Comparison of ENCODE assay signal across 12 mouse cellular contexts in genomic region chr11:59397536-59398371, GRCm38 (mm10). TPM values are rescaled to one million over a fixed set of nuclear protein-coding genes. Genes with fewer than 3 reads are reported as not detected.
DNase-seq lines count a peak whose midpoint lies in the region; ATAC-seq lines count a peak whose summit lies in the region.
"Had no signal": no experiment of that assay in that cellular context is flagged by ENCODE, and none has a peak within 500 bp of the region (broad histone marks: within the 10 kb centered on the region; RNA-seq: fewer than 3 reads in every experiment).

No protein-coding gene starts in this region.

- peak overlapping the region; percentile 53; the same call in 1 of the 2 replicates for H3K27ac ChIP-seq in midbrain, embryonic 10.5 days (replicated peaks)
- no peak overlapping the region for H3K27ac ChIP-seq in midbrain, embryonic 14.5 days (replicated peaks; ENCODE audit: low read depth, low read length)
- H3K27ac ChIP-seq in liver, embryonic 13.5 days = no peak overlapping the region
- H3K27ac ChIP-seq: midbrain, embryonic 15.5 days had no signal

- WGBS in midbrain, embryonic 10.5 days = 61% methylated on average over 22 of the region's 22 CpGs
- 71% methylated on average over 22 of the region's 22 CpGs for WGBS in midbrain, embryonic 14.5 days
- 13% methylated on average over 22 of the region's 22 CpGs for WGBS in liver, embryonic 13.5 days (ENCODE audit: insufficient replicate concordance)

- peaks cover 17% of the 10 kb centered on the region for H3K4me1 ChIP-seq in midbrain, embryonic 10.5 days
- H3K4me1 ChIP-seq in midbrain, embryonic 14.5 days (ENCODE audit: control insufficient read depth, insufficient read depth, low read length) = no peaks in the 10 kb centered on the region
- H3K4me1 ChIP-seq in liver, embryonic 13.5 days (replicated peaks) = peaks cover 19% of the 10 kb centered on the region

- no peaks in the 10 kb centered on the region for H3K36me3 ChIP-seq in midbrain, embryonic 10.5 days
- peaks cover 4% of the 10 kb centered on the region; the same call in 1 of the 2 replicates for H3K36me3 ChIP-seq in midbrain, embryonic 14.5 days (ENCODE audit: control insufficient read depth, insufficient read depth, low read length)
- H3K36me3 ChIP-seq in liver, embryonic 13.5 days = 0 out of 2 replicates have a peak, but pooled peaks cover 2% of the 10 kb centered on the region
- H3K36me3 ChIP-seq: midbrain, embryonic 15.5 days had no signal

- no peaks in the 10 kb centered on the region for H3K9me3 ChIP-seq in midbrain, embryonic 10.5 days (replicated peaks)
- H3K9me3 ChIP-seq in midbrain, embryonic 14.5 days (ENCODE audit: control insufficient read depth, low read length) = no peaks in the 10 kb centered on the region
- no peaks in the 10 kb centered on the region for H3K9me3 ChIP-seq in liver, embryonic 13.5 days (replicated peaks)
- H3K9me3 ChIP-seq: midbrain, embryonic 15.5 days had no signal

- no peaks in the 10 kb centered on the region for H3K27me3 ChIP-seq in midbrain, embryonic 10.5 days (ENCODE audit: low read depth, poor library complexity, severe bottlenecking)
- H3K27me3 ChIP-seq in midbrain, embryonic 14.5 days (ENCODE audit: control insufficient read depth, insufficient read depth, low read length) = no peaks in the 10 kb centered on the region
- H3K27me3 ChIP-seq in liver, embryonic 13.5 days = no peaks in the 10 kb centered on the region
- H3K27me3 ChIP-seq: midbrain, embryonic 15.5 days had no signal

- intact Hi-C loops in left cerebral cortex, postnatal 4 days (cut with DNase I) = no loop called here

- no peak for ATAC-seq in midbrain, embryonic 14.5 days (ENCODE audit: low FRiP score, low TSS enrichment)
- peak; percentile 47; the same call in 1 of the 2 replicates for ATAC-seq in liver, embryonic 13.5 days (ENCODE audit: low read depth)
- ATAC-seq: midbrain, embryonic 15.5 days had no signal

- no peak overlapping the region for H3K4me3 ChIP-seq in midbrain, embryonic 10.5 days
- no peak overlapping the region for H3K4me3 ChIP-seq in midbrain, embryonic 14.5 days (replicated peaks; ENCODE audit: low read depth, low read length)
- no peak overlapping the region for H3K4me3 ChIP-seq in liver, embryonic 13.5 days (replicated peaks)
- H3K4me3 ChIP-seq: midbrain, embryonic 15.5 days had no signal

- peak; percentile 48 for DNase-seq in embryo, embryonic 10.5 days (ENCODE audit: low spot score)
- no peak for DNase-seq in embryo, embryonic 10 days (ENCODE audit: low spot score)
- DNase-seq in midbrain, embryonic 10.5 days (ENCODE audit: low spot score) = no peak
- no peak for DNase-seq in midbrain, embryonic 14.5 days
- no peak for DNase-seq in liver, embryonic 13.5 days
- DNase-seq in thymus, postnatal 36 days = peak; percentile 42 to 61
- DNase-seq in left cerebral cortex, postnatal 4 days = no peak
- no peak for DNase-seq in left cerebral cortex, adult 18-20 months (ENCODE audit: low spot score in 2 of 2)
- DNase-seq: cerebellum, adult 2 months; gastrocnemius, postnatal 10 days; kidney, postnatal 36 days had no signal

- no peak overlapping the region for H3K9ac ChIP-seq in midbrain, embryonic 14.5 days (replicated peaks; ENCODE audit: low read length)
- H3K9ac ChIP-seq in liver, embryonic 13.5 days = no peak overlapping the region
- H3K9ac ChIP-seq: midbrain, embryonic 15.5 days had no signal

- H3K4me2 ChIP-seq in midbrain, embryonic 14.5 days (ENCODE audit: low read length) = no peak overlapping the region
- peak overlapping the region; percentile 26 for H3K4me2 ChIP-seq in liver, embryonic 13.5 days
- H3K4me2 ChIP-seq: midbrain, embryonic 15.5 days had no signal

RNA-seq across cellular contexts. Expression of gene Prss38, which starts 22.3 kb away (rescaled TPM):
- polyA plus RNA-seq in midbrain, embryonic 10.5 days (2016; fragmentation: Nextera tagmentation; extraction: Ambion mirVana) = not detected in 2 replicates
- polyA plus RNA-seq in midbrain, embryonic 14.5 days (2014; fragmentation: Nextera tagmentation; extraction: Ambion mirVana) = 0.17 TPM in 1 of 2 replicates, not detected in the other
- not detected in 2 replicates for polyA plus RNA-seq in liver, embryonic 13.5 days (2015; fragmentation: Nextera tagmentation; extraction: Ambion mirVana)
- total RNA-seq in left cerebral cortex, postnatal 4 days (2021) = not detected
- not detected for total RNA-seq in left cerebral cortex, adult 18-20 months (2021)
- total RNA-seq: gastrocnemius, postnatal 10 days had no signal
- polyA plus RNA-seq: cerebellum, adult 2 months had no signal

RNA-seq across cellular contexts. Expression of gene Jmjd4, which starts 52.1 kb away (rescaled TPM):
- polyA plus RNA-seq in midbrain, embryonic 10.5 days (2016; fragmentation: Nextera tagmentation; extraction: Ambion mirVana) = 16.2 and 18.1 TPM in 2 replicates
- 15.4 and 16.6 TPM in 2 replicates for polyA plus RNA-seq in midbrain, embryonic 14.5 days (2014; fragmentation: Nextera tagmentation; extraction: Ambion mirVana)
- 5.2 and 5.3 TPM in 2 replicates for polyA plus RNA-seq in liver, embryonic 13.5 days (2015; fragmentation: Nextera tagmentation; extraction: Ambion mirVana)
- 10 to 100 TPM; 27.4 to 29.6 TPM for total RNA-seq in left cerebral cortex, postnatal 4 days (2021)
- 10 to 100 TPM; 25.7 to 25.9 TPM for total RNA-seq in left cerebral cortex, adult 18-20 months (2021)

RNA-seq across cellular contexts. Expression of gene Snap47, which starts 53.2 kb away (rescaled TPM):
- polyA plus RNA-seq in midbrain, embryonic 10.5 days (2016; fragmentation: Nextera tagmentation; extraction: Ambion mirVana) = 108 and 127 TPM in 2 replicates
- 525 and 579 TPM in 2 replicates for polyA plus RNA-seq in midbrain, embryonic 14.5 days (2014; fragmentation: Nextera tagmentation; extraction: Ambion mirVana)
- polyA plus RNA-seq in liver, embryonic 13.5 days (2015; fragmentation: Nextera tagmentation; extraction: Ambion mirVana) = 26.8 and 31.0 TPM in 2 replicates
- total RNA-seq in left cerebral cortex, postnatal 4 days (2021) = 100 to 1,000 TPM; 267 to 307 TPM
- 100 to 1,000 TPM; 396 to 405 TPM for total RNA-seq in left cerebral cortex, adult 18-20 months (2021)

Comparison
In these comparisons a context has a peak if more than half of its experiments do, and no peak if none do; other contexts are left out.
1. DNase-seq: peak in embryo, embryonic 10.5 days (single experiment) and thymus, postnatal 36 days (2 of 2); none in embryo, embryonic 10 days (single experiment), midbrain, embryonic 10.5 days (single experiment), midbrain, embryonic 14.5 days (single experiment), liver, embryonic 13.5 days (single experiment), left cerebral cortex, postnatal 4 days (single experiment) and left cerebral cortex, adult 18-20 months (0 of 2).